Mouse (Mus musculus) E14TG2a.4 (cell line): ENCODE results near the gene Tmem50a.
A peak's percentile ranks its signal among the peaks of the same experiment; 100 is the strongest.

Source experiments
- CTCF ChIP-seq: conservative IDR thresholded peaks from 2 replicates; pipeline ENCODE4 v1.5.1; 2014; ENCODE audit warnings: low read length
- NANOG ChIP-seq: IDR thresholded peaks from 2 replicates; pipeline ENCODE4 v1.6.1; 2014; ENCODE audit warnings: borderline replicate concordance, low read length, mixed read lengths
- POU5F1 ChIP-seq: IDR thresholded peaks from 2 replicates; pipeline ENCODE4 v1.6.1; 2014; ENCODE audit warnings: low read length, borderline replicate concordance

DNA sequence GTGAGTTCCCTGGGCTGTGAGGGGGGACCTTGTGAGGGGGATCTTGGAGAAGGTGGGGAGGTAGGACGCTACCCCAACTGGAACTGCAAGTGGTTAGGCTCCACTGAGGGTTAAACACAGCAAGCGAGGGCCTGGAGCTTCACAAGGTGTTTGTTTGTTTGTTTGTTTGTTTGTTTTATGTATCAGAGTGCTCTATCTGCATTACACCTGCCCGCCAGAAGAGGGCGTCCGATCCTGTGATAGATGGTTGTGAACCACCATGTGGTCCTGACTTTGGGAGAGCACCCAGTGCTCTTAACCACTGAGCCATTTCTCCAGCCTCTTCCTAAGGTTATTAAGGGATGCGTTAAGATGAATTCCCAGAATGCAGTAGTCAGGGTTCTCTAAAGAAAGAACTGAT lies 34.8 kb downstream of the Tmem50a start:
- TF ChIP-seq CTCF (peak; percentile 57), POU5F1 (no peak), NANOG (no peak)
